Mouse (Mus musculus) olfactory bulb, adult 2 months (tissue): Measurements from ENCODE around the gene Podn. TPM values are rescaled to one million over a fixed set of nuclear protein-coding genes. Genes with fewer than 3 reads are reported as not detected.

Experiments
- H3K27ac ChIP-seq: fragments of 200-500 bp; 2 replicates; pipeline ENCODE4 v1.5.1; 2012; ENCODE audit warnings: low read depth, low read length; ENCODE audit not compliant: insufficient read depth
- H3K4me1 ChIP-seq: fragments of 200-500 bp; 2 replicates; pipeline ENCODE4 v1.6.1; 2012; ENCODE audit warnings: low read length; ENCODE audit not compliant: control insufficient read depth, insufficient read depth
- H3K4me3 ChIP-seq: fragments of 200-500 bp; 2 replicates; pipeline ENCODE4 v1.5.1; 2012; ENCODE audit warnings: mild to moderate bottlenecking, low read depth, low read length, moderate library complexity; ENCODE audit not compliant: insufficient read depth
- CTCF ChIP-seq: fragments of 200-500 bp; IDR thresholded peaks from 2 replicates; pipeline ENCODE4 v1.5.1; 2012; ENCODE audit warnings: low read depth, mild to moderate bottlenecking, low read length, moderate library complexity; ENCODE audit not compliant: insufficient read depth
- POLR2A ChIP-seq: fragments of 200-500 bp; IDR thresholded peaks from 2 replicates; pipeline ENCODE4 v1.6.1; 2012; ENCODE audit warnings: mild to moderate bottlenecking, low read depth, low read length, moderate library complexity; ENCODE audit not compliant: insufficient read depth
- WGBS: fragments of 180-500 bp; shearing (Covaris S2); methylation state at CpG from one replicate; pipeline ENCODE4 v1.1.7; 2018; 5-methylcytosine and 5-hydroxymethylcytosine counted together
- polyA plus RNA-seq: library from polyadenylated mRNA; stranded (reverse); fragments of >200 nt; gene quantifications from 2 replicates; pipeline ENCODE4 v1.2.4, GENCODE M21; 2012; ENCODE audit warnings: low replicate concordance; ENCODE audit not compliant: missing spikeins, insufficient read depth, insufficient read length

Podn gene
- polyA plus RNA-seq, 1 experiment: not detected

DNA sequence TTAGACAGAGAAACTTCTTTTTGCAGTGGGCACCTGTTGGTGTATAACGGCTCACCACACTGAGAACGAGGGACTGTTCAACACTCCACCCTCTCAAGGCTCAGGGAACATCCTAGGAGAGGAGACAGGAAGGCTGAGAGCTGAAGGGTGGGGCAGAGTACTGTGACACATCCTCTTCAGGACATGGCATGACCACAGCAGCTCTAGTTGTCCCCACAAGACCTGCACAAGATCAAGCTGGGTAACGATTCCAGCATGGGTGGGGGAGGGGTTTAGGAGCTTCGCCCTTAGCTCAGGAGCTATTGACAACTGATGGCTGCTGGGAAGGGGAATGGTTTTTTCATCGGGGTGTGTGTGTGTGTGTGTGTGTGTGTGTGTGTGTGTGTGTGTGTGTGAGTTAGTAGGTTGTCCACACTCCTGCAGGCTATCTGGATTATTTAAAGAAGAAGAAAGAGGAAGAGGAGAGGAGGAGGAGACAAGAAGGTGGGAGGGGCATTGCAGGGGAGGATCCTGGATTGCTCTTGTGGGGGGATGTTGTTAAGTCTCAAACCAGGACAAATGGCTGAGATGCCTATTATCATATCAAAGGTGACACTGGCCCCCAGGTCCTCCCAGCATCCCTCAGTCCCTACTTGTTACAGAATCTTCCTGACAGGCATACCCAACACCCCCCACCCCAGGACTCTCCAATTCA lies 129.7 kb downstream of the Podn start:
- TF ChIP-seq POLR2A: no peak
- TF ChIP-seq CTCF: no peak
- Histone ChIP-seq H3K4me3 (no peak overlapping the region), H3K27ac (no peak overlapping the region), H3K4me1 (peaks cover 6% of the 10 kb centered on the region; the same call in 1 of the 2 replicates)
- WGBS: 65% methylated on average over 5 of the region's 5 CpGs

Other genes with a start within 250 kb of the Podn start
- gene Magoh, start 216.7 kb downstream of the Podn start, polyA plus RNA-seq: not detected in 2 replicates
- not detected in 2 replicates for gene 0610037L13Rik, start 206.6 kb downstream of the Podn start, polyA plus RNA-seq
- gene Cpt2, start 172.8 kb downstream of the Podn start, polyA plus RNA-seq: not detected in 2 replicates
- not detected in 2 replicates for gene Slc1a7, start 128.1 kb downstream of the Podn start, polyA plus RNA-seq
- not detected in 2 replicates for gene Scp2, start 48.6 kb upstream of the Podn start, polyA plus RNA-seq
- not detected in 2 replicates for gene Echdc2, start 69.0 kb upstream of the Podn start, polyA plus RNA-seq
- gene Zyg11a, start 121.6 kb upstream of the Podn start, polyA plus RNA-seq: not detected in 2 replicates
- 69.6 and 87.5 TPM in 2 replicates for gene Zyg11b, start 204.7 kb upstream of the Podn start, polyA plus RNA-seq
- gene Coa7, start 231.7 kb upstream of the Podn start, polyA plus RNA-seq: not detected in 2 replicates